Mouse (Mus musculus) embryonic fibroblast, embryonic 13.5 days (primary cell): ENCODE data around the gene Chmp1a.

Source experiments
- CTCF ChIP-seq: IDR thresholded peaks from 2 replicates; pipeline ENCODE4 v1.5.1; 2011; ENCODE audit warnings: mild to moderate bottlenecking, control low read depth, low read length, moderate library complexity, borderline replicate concordance; ENCODE audit not compliant: insufficient read depth
- POLR2A ChIP-seq: IDR thresholded peaks from 2 replicates; pipeline ENCODE4 v1.6.1; 2011; ENCODE audit warnings: low read depth, mild to moderate bottlenecking, control low read depth, low read length, moderate library complexity

- TF ChIP-seq CTCF (no peak), POLR2A (peak; percentile 99)
Measured at GRCm38 (mm10) chr8:123224278-123225266, 12.0 kb upstream of the Chmp1a start, which contains the start of gene Cdk10.
